Mouse (Mus musculus) olfactory bulb, adult 2 months (tissue): ENCODE data around the gene Eef2.

ENCODE experiments used
- CTCF ChIP-seq: fragments of 200-500 bp; IDR thresholded peaks from 2 replicates; pipeline ENCODE4 v1.5.1; 2012; ENCODE audit warnings: low read depth, mild to moderate bottlenecking, low read length, moderate library complexity; ENCODE audit not compliant: insufficient read depth
- POLR2A ChIP-seq: fragments of 200-500 bp; IDR thresholded peaks from 2 replicates; pipeline ENCODE4 v1.6.1; 2012; ENCODE audit warnings: mild to moderate bottlenecking, low read depth, low read length, moderate library complexity; ENCODE audit not compliant: insufficient read depth

DNA sequence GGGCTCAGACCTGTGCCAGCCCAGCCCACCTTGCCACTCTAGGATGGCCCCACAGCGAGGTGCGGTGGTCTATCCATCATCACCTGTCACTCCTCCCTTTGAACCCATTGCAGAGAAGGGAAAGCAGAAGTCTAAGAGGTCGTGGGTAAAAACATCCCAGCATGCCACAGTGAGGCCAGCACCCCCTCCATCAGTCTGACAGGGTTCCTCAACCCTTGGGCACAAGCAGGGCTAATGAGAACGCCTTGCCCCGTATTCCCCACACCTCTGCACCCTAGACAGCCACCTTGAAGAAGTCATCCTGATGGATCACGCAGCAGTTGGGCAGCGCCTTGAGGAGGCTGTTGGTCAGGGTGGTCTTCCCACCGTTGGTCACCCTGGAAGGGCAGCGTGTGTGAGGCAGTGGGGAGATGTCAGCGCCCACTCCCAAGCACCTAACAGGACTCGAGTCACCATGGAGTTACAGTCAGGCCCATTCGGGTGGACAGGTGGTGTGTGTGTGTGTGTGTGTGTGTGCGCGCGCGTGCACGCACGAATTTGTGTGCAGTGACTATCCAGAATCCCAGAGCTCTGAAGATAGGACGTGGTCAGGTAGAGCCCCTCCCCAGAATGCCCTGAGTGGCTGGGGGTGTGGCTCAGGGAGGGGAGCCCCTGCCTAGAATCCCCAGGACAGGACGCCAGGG lies 24.3 kb downstream of the Eef2 start:
- no peak for TF ChIP-seq POLR2A
- no peak for TF ChIP-seq CTCF
